Comparison of ENCODE assay signal across 21 mouse cellular contexts in genomic region chr2:144070479-144070878, GRCm38 (mm10). TPM values are rescaled to one million over a fixed set of nuclear protein-coding genes. Genes with fewer than 3 reads are reported as not detected.
"Had no signal": no experiment of that assay in that cellular context is flagged by ENCODE, and none has a peak within 500 bp of the region (broad histone marks: within the 10 kb centered on the region; RNA-seq: fewer than 3 reads in every experiment).

No protein-coding gene starts in this region.

- H3K4me2 ChIP-seq: limb, embryonic 12.5 days; liver, embryonic 12.5 days; lung, embryonic 14.5 days; midbrain, embryonic 12.5 days; neural tube, embryonic 15.5 days had no signal

- H3K4me3 ChIP-seq: limb, embryonic 12.5 days; liver, embryonic 12.5 days; megakaryocyte, embryonic 14.5 days; midbrain, embryonic 12.5 days; neural tube, embryonic 15.5 days had no signal

- ATAC-seq: liver, embryonic 12.5 days had no signal

- H3K9me3 ChIP-seq: limb, embryonic 12.5 days; liver, embryonic 12.5 days; midbrain, embryonic 12.5 days; neural tube, embryonic 15.5 days had no signal

- H3K9ac ChIP-seq: limb, embryonic 12.5 days; liver, embryonic 12.5 days; lung, embryonic 14.5 days; midbrain, embryonic 12.5 days; neural tube, embryonic 15.5 days had no signal

- H3K27me3 ChIP-seq: limb, embryonic 12.5 days; liver, embryonic 12.5 days; midbrain, embryonic 12.5 days; neural tube, embryonic 15.5 days had no signal

- H3K4me1 ChIP-seq: limb, embryonic 12.5 days; neural tube, embryonic 15.5 days had no signal

- DNase-seq: kidney, adult 11 months; kidney, postnatal 14 days; lung, embryonic 14.5 days; lung, postnatal 14 days; retina, postnatal 1 day; right cerebral cortex, postnatal 4 days; spleen, adult 18-20 months; thymus, adult 18-20 months; thymus, postnatal 14 days had no signal

- H3K27ac ChIP-seq: limb, embryonic 12.5 days; liver, embryonic 12.5 days; macrophage; midbrain, embryonic 12.5 days; neural tube, embryonic 15.5 days had no signal

- H3K36me3 ChIP-seq: limb, embryonic 12.5 days; liver, embryonic 12.5 days; midbrain, embryonic 12.5 days; neural tube, embryonic 15.5 days had no signal

RNA-seq across cellular contexts. Expression of gene Banf2, which starts 37.6 kb away (rescaled TPM):
- polyA plus RNA-seq: kidney, embryonic 14.5 days; large intestine, adult 2 months; limb, embryonic 12.5 days; liver, embryonic 12.5 days; liver, embryonic 16.5 days; lung, embryonic 14.5 days; macrophage; midbrain, embryonic 12.5 days; midbrain, postnatal 0 days; neural tube, embryonic 11.5 days; neural tube, embryonic 15.5 days; stomach, embryonic 14.5 days had no signal
